Mouse (Mus musculus): ENCODE measurements around the gene Gm19965. TPM values are rescaled to one million over a fixed set of nuclear protein-coding genes. Genes with fewer than 3 reads are reported as not detected.

Gene Gm19965
- polyA plus RNA-seq (2012; rRNA removed): not detected in 2 replicates

DNA sequence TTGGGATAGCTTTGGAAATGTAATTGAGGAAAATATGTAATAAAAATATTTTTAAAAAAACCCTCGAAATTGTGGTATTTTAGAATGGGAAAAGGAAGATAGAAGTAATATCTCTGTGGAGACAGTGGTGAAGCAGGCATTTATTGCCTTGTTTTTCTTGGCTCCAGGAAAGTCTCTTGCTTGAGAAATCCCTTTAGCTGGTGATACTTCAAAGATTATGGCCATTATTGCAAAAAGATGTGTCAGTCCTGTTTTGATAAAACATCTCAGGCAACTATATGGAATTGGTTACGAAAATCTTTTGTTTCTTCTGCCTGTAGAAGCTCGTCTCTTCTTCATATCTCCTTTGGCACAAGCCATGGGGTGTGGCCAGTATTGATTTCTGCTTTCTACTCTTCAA, at the start of gene Gm19965:
TSS of gene Gm19965 (plus strand) at position 301 of the 400 bp plus-strand sequence.

